Mouse (Mus musculus): Measurements from ENCODE around the gene Tecpr1.

Tecpr1 gene

DNA sequence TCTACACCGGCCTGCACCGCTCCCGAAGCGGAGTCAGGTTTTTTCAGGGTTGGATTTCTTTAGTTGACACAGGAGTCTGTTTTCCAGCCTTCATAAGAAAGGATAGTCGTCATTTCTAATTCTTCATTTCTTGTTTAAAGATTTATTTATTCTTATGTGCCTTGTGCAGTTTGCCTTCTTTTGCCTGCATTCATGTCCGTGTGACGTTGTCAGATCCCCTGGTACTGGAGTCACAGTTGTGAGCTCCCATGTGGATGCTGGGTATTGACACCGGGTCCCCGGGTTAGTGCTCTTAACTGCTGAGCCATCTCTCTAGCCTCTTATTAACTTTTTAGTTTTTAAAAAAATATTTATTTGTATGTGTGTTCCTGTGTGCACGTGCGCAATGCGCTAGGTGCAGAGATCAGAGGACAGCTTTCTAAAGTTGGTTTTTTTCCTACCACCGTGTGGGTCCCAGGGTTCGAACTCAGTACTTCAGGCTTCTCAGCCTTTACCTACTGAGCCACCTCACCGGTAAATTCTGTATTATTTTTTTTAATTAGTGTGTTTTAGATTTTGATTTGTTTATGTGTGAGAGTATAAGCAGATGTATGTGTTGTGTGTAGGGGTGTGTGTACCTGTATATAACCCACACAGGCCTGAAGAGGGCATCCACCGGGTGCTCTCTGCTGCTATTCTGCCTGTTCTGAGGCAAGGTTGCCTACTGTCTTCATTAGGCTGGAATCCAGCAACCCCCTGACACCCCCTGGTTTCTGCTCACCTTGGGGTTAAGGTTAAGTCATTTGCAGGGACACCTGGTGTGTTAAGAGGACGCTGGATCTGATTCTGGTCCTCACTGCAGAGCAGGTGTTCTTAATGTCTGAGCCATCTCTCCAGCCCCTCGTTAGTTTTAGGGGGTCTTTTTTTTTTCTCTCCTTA is 743 bp upstream of the Tecpr1 start:
- in situ Hi-C loops (cut with MboI; ENCODE audit: low pct_unique_long_range_greater_than_20kb in 1 of 2, low sequenced_read_pairs in 2 of 2, unreplicated experiment in 1 of 2), result no loop called here

DNA sequence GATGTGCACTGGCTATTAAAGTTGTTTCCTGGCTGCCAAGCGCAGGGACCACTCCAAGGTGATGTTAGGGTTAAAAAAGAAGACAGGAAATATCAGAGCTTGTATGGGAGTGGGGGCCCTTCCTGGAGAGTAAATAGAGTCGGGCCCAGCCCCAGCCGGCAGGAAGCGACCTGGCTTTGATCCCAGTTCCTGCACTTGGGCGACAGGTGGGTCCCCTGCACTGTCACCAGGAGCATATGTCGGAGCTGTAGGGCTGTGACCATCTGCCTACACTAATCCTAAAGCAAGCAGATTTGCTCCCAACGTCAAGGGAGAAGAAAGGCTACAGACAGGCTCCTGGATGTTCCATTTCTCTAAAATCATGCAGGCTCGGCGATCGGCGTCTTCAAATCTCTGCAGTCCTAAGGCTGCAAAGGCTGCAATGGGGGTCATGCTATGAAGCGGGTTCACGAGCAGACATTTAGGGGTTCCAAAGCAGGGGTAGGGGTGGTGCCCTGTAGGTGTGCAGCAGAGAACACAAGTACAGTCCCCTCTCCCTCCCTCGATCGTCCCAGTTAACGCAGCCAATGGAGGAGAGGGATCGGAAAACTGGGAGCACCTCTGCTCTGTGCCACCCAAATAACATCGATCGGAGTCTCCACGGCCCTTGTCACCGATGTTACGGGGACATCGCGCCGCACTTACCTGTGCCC is 458 bp downstream of the Tecpr1 start:
- in situ Hi-C loops (cut with MboI; ENCODE audit: low pct_unique_long_range_greater_than_20kb in 1 of 2, low sequenced_read_pairs in 2 of 2, unreplicated experiment in 1 of 2), result no loop called here

DNA sequence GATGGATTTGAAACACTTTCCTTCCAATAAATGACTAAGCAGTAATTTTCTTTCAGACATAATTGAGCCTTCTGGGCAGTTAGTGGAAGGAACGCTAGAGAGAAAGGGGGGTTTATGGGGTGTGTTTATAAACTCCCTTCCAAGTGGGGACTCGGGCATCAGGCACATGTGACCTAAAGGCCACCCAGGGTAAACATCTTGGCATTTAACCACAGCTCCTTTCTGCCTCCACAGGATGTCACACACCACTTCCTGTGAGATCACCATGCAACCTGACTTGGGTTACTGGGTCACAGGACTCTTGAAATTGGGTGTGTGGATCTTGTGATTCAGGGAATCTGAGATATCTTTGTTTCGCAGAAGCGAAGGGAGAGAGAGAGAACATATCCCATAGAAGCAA is 2.1 kb downstream of the Tecpr1 start:
- in situ Hi-C loops (cut with MboI; ENCODE audit: low pct_unique_long_range_greater_than_20kb in 1 of 2, low sequenced_read_pairs in 2 of 2, unreplicated experiment in 1 of 2), result no loop called here

DNA sequence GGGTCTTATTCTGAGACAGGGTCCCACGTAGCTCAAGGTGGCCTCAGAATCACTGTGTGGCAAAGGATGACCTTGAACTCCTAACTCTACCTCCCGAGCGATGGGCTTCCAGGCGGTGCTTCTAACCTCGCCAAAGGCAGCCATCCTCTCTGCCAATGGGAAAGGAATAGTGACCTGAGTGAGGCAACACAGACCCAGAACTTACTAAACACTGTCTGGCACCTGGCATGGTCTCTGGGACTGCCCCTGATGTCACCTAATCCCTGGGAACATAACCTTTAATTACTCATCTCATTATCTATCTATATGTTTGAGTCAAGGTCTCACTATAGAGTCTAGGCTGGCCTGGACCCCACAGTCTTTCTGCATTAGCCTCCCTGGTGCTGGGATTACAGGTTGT is 3.5 kb downstream of the Tecpr1 start:
- in situ Hi-C loops (cut with MboI; ENCODE audit: low pct_unique_long_range_greater_than_20kb in 1 of 2, low sequenced_read_pairs in 2 of 2, unreplicated experiment in 1 of 2), result no loop called here

DNA sequence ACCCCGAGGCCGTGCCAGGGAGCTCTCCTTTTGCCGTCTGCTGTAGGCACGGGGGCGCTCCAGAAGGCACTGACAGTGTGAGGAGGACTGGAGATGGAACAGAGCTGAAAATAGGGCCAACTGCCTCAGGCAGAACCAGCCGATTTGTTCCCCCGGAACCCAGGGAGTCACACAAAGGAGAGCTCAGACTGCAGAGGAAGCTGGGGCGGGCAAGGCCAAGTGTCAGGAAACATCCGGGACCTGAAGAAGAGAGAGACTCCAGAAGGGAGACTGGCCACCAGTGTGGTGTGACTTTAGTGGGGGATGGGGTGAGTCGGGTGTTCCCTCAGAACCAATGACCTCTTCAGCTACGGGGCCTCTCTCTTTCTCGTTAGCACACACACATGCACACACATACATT is 4.1 kb downstream of the Tecpr1 start:
- in situ Hi-C loops (cut with MboI; ENCODE audit: low pct_unique_long_range_greater_than_20kb in 1 of 2, low sequenced_read_pairs in 2 of 2, unreplicated experiment in 1 of 2), result no loop called here

DNA sequence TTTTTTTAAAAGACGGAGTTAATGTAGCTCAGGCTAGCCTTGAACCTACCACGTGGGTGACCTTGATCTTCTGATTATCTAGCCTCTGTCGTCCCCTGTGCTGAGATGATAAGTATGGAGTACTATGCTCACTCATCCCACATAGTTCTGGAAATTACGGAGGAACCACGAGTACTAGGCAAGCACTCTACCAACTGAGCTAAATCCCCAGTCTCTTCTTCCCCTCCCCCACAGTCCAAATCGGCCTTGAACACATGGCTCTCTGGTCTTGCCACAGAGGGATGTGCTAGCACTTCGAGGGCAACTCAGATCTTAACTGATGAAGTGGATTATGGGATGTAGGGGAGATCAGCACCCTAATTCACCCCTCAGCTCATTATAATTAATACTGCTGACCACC is 5.4 kb downstream of the Tecpr1 start:
- in situ Hi-C loops (cut with MboI; ENCODE audit: low pct_unique_long_range_greater_than_20kb in 1 of 2, low sequenced_read_pairs in 2 of 2, unreplicated experiment in 1 of 2), result no loop called here

DNA sequence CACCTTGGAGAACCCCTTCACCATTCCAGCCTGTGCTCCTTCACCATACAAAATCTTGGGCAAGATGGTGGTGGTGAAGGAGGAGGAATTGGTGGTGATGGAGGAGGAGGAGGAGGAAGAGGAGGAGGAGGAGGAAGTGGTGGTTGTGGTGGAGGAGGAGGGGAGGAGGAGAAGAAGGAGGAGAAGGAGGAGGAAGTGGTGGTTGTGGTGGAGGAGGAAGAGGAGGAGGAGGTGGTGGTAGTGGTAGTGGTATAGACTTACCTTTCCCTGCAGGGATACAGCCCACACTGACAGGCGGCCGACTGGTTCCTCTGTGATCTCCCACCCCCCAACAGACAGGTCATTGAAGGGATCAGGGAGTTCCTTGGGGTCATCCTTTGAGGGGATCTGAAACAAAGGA is 7.4 kb downstream of the Tecpr1 start:
- in situ Hi-C loops (cut with MboI; ENCODE audit: low pct_unique_long_range_greater_than_20kb in 1 of 2, low sequenced_read_pairs in 2 of 2, unreplicated experiment in 1 of 2), result no loop called here

DNA sequence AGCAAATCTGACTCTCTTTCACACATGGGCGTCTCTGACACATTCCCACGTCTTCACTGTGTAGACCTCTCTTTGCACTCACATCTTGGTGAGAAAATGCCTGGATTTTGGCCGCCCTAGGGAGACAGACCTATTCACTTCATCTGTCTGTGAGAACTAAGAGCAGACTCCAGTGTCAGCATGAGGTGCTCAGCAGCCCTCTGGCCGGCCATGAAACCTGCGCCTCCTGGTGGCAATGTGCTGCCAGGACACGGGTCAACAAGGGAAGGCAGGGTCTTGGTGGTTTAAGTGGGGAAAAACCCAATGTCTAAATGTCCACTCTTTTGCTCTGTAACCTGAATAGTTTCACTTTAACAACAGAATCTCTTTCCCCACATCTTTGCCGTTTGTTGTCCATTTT is 9.0 kb downstream of the Tecpr1 start:
- in situ Hi-C loops (cut with MboI; ENCODE audit: low pct_unique_long_range_greater_than_20kb in 1 of 2, low sequenced_read_pairs in 2 of 2, unreplicated experiment in 1 of 2), result no loop called here

DNA sequence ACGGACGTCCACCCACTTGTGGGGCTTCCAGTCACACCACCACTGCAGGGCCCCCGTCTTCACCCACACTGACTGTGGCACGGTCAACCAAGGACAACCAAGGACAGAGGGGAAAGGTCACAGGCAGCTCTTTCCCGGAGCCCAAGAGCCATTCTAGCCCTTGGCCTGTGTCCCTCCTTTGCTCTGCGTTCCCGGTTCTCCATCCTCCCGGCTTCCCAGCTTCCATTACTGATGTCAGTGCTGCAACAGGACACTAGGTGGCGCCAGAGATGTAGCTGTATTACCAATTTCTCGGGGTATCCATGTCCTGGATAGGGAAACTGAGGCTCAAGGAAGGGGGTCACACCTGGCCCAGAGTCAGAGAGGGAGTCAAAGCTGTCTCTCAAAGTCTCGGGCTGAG is 15.9 kb downstream of the Tecpr1 start:
- in situ Hi-C loops (cut with MboI; ENCODE audit: low pct_unique_long_range_greater_than_20kb in 1 of 2, low sequenced_read_pairs in 2 of 2, unreplicated experiment in 1 of 2), result no loop called here

DNA sequence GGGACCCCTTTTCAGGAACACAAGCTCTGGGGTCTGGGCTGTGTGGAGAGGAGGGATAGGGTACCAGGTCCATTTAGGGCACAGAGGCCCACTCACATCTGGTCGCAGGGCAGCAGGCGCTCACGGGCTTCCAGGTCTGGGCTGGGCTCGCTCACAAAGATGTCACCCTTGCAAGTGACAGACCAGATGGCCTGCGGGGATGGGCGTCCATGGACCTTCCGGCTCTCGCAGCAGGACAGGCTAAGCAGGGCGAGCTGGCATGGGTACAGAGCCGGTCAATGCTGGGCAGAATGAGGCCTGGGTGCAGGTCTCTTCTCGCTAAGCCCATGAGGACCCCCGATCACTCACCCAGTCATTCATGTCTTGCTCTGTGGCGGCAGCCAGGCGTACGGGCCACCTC is 17.3 kb downstream of the Tecpr1 start:
- in situ Hi-C loops (cut with MboI; ENCODE audit: low pct_unique_long_range_greater_than_20kb in 1 of 2, low sequenced_read_pairs in 2 of 2, unreplicated experiment in 1 of 2), result no loop called here

DNA sequence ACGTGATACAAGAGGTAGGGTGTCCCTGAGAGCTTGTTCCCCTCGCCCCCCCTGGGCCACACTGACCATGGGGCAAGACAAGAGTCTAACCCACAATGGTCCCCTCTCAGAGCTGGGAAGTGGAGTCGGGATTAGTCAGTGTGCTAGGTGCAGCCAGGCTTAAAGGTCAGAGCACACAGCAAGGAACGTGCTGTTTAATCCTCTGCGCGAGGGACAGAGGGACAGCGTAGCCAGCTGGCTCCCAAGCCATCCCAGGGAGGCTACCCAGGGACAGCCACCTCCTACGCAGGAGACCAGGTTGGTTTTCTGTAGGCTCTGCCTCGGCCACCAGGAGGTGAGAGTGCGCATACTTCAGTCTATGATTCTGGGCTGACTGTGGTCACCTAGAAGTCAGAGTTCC is 18.5 kb downstream of the Tecpr1 start:
- in situ Hi-C loops (cut with MboI; ENCODE audit: low pct_unique_long_range_greater_than_20kb in 1 of 2, low sequenced_read_pairs in 2 of 2, unreplicated experiment in 1 of 2), result no loop called here

DNA sequence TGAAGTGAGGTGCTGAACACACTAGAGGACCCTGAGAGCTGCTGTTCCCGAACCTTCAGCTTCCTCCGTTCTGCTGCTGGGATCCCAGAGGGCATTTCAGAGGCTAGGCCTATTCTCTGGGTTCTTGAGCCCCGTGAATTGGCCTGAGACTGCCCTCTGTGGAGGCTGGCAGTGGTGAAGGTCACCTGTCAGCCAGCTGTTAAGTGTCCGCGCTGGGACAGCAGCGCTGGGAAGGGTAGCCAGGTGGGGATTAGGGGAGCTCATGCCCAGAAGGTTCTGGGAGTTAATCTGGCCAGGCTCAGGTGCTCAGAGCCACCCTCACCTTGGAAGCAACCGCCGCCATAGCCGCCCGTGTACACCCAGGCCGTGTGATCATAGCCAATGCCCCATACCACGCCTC is 19.1 kb downstream of the Tecpr1 start:
- in situ Hi-C loops (cut with MboI; ENCODE audit: low pct_unique_long_range_greater_than_20kb in 1 of 2, low sequenced_read_pairs in 2 of 2, unreplicated experiment in 1 of 2), result no loop called here

DNA sequence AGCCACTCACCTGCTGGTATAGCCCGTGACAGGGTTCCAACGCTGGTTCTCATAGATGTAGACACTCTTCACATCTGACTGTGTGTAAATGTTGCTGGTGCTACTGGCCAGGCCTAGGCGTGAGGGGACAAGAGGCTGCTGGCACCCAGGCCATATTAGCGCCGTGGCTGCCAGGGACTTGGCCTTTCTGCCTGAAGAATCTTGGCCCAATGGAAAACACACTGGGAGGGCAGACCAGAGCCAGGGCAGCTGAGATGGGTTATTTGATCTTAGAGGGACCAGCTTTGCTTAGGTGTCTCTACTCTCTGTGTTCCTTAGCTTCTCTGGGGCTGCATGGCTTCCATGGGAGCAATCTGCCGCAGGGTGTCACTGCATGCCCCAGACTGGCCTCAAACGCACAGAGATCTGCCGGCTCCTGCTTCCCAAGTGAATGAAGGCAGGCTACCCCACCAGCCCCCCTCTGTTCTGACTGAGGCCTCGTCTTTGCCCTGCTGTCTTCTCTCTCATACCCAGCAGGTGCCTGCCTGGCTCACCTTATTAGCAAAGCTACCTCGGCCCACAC is 19.9 kb downstream of the Tecpr1 start:
- in situ Hi-C loops (cut with MboI; ENCODE audit: low pct_unique_long_range_greater_than_20kb in 1 of 2, low sequenced_read_pairs in 2 of 2, unreplicated experiment in 1 of 2), result no loop called here

DNA sequence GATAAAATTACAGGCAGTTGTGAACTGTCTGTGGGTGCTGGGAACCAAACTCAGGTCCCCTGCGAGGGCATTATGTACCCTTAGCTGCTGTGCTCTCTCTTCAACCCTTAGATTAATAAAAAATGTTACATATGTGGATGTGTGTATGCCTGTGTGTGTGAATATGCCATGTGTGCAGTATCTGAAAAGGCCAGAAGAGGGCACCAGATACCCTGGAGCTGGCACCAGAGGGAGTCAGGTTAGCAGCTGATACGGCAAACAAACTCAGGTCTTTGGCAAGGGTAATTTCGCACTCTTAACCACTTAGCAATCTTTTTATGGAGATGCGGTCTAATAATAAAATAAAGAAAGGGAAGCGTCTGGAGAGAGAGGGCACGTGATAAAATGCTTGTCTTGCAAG is 21.0 kb downstream of the Tecpr1 start:
- in situ Hi-C loops (cut with MboI; ENCODE audit: low pct_unique_long_range_greater_than_20kb in 1 of 2, low sequenced_read_pairs in 2 of 2, unreplicated experiment in 1 of 2), result no loop called here

DNA sequence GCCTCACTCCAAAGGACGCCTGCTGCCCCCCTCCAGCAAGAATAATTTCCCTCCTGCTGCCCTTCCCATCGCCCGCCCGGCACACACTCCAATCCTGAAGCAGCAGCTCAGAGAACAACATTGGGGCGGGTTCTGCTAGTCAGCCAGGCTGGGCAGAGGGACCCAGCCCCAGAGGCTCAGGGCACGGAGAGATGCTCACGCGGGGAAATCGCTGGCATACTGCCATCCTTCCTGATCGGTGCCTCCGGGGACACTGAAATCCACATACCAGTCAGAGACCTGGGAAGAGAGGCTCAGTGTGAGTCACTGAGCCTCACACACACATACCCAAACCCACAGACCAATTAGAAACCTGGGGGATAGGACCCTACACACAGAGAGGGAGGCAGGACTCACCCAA is 22.8 kb downstream of the Tecpr1 start:
- in situ Hi-C loops (cut with MboI; ENCODE audit: low pct_unique_long_range_greater_than_20kb in 1 of 2, low sequenced_read_pairs in 2 of 2, unreplicated experiment in 1 of 2), result no loop called here

DNA sequence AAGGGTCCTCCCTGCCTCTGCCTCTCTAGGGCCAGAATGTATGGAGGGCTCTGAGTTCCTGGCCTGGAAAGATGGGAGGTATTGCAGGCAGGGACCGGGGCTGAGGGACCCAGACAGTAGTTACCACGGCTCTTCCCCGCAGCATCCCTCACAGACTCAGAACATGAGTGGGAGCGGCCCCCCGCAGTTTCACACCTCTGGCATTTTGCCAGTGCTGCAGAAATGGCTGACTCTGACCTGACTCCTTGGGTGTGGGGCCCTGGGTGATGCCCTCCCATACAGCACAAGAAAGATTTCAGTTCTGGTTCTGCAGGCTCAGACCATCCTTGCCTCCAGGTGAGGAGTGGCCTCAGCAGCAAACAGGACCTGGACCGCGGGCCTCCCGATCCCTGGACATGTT is 27.8 kb downstream of the Tecpr1 start:
- in situ Hi-C loops (cut with MboI; ENCODE audit: low pct_unique_long_range_greater_than_20kb in 1 of 2, low sequenced_read_pairs in 2 of 2, unreplicated experiment in 1 of 2), result no loop called here

DNA sequence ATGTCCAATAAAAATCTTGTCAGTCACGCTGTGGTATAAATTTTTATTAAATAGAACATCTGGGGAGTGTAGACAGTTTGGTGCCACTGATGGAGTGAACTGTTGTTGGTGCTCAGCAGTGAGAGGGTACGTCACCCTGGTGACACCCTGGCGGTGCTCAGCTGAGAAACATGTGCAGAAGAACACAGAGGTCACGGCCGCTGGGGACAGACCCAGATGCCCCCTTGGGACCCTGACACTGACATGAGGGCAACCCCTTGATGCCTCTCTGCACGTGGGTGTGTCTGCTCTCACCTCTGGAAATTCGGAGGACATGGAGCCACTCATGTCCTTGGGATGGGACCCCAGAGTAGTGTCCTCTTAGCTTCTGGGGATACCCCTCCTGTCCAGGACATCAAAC is 29.0 kb downstream of the Tecpr1 start:
- in situ Hi-C loops (cut with MboI; ENCODE audit: low pct_unique_long_range_greater_than_20kb in 1 of 2, low sequenced_read_pairs in 2 of 2, unreplicated experiment in 1 of 2), result no loop called here

DNA sequence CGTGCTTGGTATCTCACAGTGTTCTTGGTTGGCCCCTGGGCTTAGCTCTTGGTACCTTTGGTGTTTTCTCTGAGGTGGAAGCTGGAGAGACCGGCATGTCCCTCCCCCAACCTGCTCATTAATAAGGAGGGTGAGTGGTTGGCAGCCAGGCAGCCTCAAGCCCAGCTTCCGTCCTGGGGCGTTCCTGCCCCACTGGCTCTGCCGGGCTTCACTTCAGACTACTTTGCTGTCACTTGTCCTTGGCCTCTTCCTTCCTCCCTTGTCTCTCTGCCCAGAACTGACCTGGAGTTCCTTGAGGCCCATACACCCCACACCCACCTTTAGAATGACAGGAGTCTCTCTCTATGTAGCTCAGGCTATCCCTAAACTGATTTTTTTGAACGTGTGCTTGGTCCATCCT is 30.7 kb downstream of the Tecpr1 start:
- in situ Hi-C loops (cut with MboI; ENCODE audit: low pct_unique_long_range_greater_than_20kb in 1 of 2, low sequenced_read_pairs in 2 of 2, unreplicated experiment in 1 of 2), result no loop called here

DNA sequence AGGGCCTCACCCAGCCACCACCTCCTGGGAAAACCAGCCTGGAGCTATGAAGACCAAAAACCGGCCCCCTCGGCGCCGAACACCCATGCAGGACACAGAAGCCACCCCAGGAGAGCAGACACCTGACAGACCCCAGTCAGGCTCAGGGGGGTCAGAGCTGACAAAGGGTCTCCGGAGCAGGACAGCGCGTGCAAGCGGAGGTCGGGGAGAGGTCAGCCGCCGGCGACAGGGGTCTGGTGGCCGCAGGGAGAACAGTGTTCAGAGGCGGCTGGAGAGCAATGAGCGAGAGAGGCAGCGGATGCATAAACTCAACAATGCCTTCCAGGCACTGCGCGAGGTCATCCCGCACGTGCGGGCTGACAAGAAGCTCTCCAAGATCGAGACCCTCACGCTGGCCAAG is 32.4 kb downstream of the Tecpr1 start:
- in situ Hi-C loops (cut with MboI; ENCODE audit: low pct_unique_long_range_greater_than_20kb in 1 of 2, low sequenced_read_pairs in 2 of 2, unreplicated experiment in 1 of 2), result no loop called here

Measured in mouse embryonic stem cell (cell line).